In the genomic region with DNA sequence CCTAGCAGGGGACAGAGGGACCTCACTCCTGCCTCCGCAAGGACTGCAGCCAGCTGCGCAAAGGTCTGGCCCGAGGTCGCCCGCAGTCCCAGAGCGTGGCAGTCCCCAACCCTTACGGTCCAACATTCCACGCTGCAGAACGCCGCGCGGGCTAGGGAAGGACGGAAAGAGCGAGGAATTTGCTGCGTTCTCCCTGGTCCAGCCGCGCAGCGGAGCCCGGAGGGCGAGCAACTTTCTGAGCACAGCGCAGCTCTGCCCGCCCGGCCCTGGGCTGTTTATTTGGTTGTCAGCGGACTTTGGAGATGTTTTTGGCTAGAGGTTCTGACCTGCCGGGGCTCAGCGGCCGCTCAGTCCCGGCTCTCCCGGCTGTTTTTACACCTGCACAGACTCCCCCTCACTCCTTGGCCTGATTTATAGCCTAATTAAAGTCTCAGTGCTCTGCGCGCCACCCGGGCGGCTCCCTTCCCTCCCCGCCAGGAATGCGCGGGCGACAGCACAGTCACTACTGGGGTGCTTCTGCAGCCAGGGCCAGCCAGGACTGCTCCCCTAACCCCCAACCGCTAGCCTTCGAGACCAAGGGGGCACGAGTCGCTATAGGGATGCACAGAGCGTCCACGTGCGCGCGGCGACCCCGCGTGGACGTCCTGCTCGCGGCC, we compare ENCODE assay signal across 9 mouse cellular contexts. TPM values are rescaled to one million over a fixed set of nuclear protein-coding genes. Genes with fewer than 3 reads are reported as not detected.
DNase-seq lines count a peak whose midpoint lies in the region; ATAC-seq and TF ChIP-seq lines count a peak whose summit lies in the region.
"Had no signal": no experiment of that assay in that cellular context is flagged by ENCODE, and none has a peak within 500 bp of the region (broad histone marks: within the 10 kb centered on the region; RNA-seq: fewer than 3 reads in every experiment).

No protein-coding gene starts in this region.

- DNase-seq in lung, postnatal 4 days = no peak
- DNase-seq in forebrain, embryonic 10.5 days (ENCODE audit: extremely low spot score, low spot score) = peak; percentile 69
- no peak for DNase-seq in left cerebral cortex, postnatal 25 days (ENCODE audit: low spot score in 2 of 2)

- H3K36me3 ChIP-seq in lung, embryonic 15.5 days = no peaks in the 10 kb centered on the region
- H3K36me3 ChIP-seq in forebrain, embryonic 10.5 days (replicated peaks) = no peaks in the 10 kb centered on the region
- H3K36me3 ChIP-seq in kidney, embryonic 16.5 days (ENCODE audit: insufficient read depth, low read length) = no peaks in the 10 kb centered on the region
- H3K36me3 ChIP-seq in myocyte (ENCODE audit: control insufficient read depth, insufficient read depth) = no peaks in the 10 kb centered on the region

- peaks cover 91% of the 10 kb centered on the region for H3K27me3 ChIP-seq in lung, embryonic 15.5 days
- H3K27me3 ChIP-seq in forebrain, embryonic 10.5 days (ENCODE audit: poor library complexity, severe bottlenecking) = peaks cover 100% of the 10 kb centered on the region
- H3K27me3 ChIP-seq in kidney, embryonic 16.5 days (ENCODE audit: insufficient read depth, low read length) = peaks cover 70% of the 10 kb centered on the region
- H3K27me3 ChIP-seq in myocyte (ENCODE audit: control insufficient read depth, insufficient read depth, insufficient read length) = peaks cover 30% of the 10 kb centered on the region

- no peak for TF ChIP-seq POLR2A in myocyte (IDR thresholded peaks at IDR 0.05; ENCODE audit: insufficient read length, low read depth)

- H3K4me2 ChIP-seq in lung, embryonic 15.5 days = peak overlapping the region; percentile 47
- H3K4me2 ChIP-seq in kidney, embryonic 16.5 days (replicated peaks; ENCODE audit: low read depth, low read length) = peak overlapping the region; percentile 78
- peak overlapping the region; percentile 18 for H3K4me2 ChIP-seq in myocyte (ENCODE audit: low read depth)

- H3K4me1 ChIP-seq in lung, embryonic 15.5 days = peaks cover 16% of the 10 kb centered on the region
- peaks cover 39% of the 10 kb centered on the region for H3K4me1 ChIP-seq in forebrain, embryonic 10.5 days
- H3K4me1 ChIP-seq in kidney, embryonic 16.5 days (ENCODE audit: insufficient read depth, low read length) = peaks cover 23% of the 10 kb centered on the region

- no peaks in the 10 kb centered on the region for H3K79me2 ChIP-seq in myocyte (ENCODE audit: control insufficient read depth, insufficient read depth)

- H3ac ChIP-seq in myocyte (ENCODE audit: control insufficient read depth, insufficient read length) = no peak overlapping the region

- ATAC-seq in lung, embryonic 15.5 days (ENCODE audit: borderline replicate concordance, extremely low read depth, low FRiP score, low TSS enrichment) = 0 out of 2 replicates have a peak, but pooled peaks have one; percentile 42
- ATAC-seq in kidney, embryonic 16.5 days (ENCODE audit: low FRiP score, low TSS enrichment) = peak; percentile 92
- ATAC-seq in monocyte, adult 5-6 weeks (replicated peaks; ENCODE audit: insufficient number of reproducible peaks, low FRiP score, low TSS enrichment, poor library complexity, severe bottlenecking) = no peak
- no peak for ATAC-seq in inflammation-experienced regulatory T-cells, adult 6 months

- H3K9me3 ChIP-seq in lung, embryonic 15.5 days = no peaks in the 10 kb centered on the region
- no peaks in the 10 kb centered on the region for H3K9me3 ChIP-seq in forebrain, embryonic 10.5 days
- H3K9me3 ChIP-seq in kidney, embryonic 16.5 days (ENCODE audit: low read length) = no peaks in the 10 kb centered on the region

- peak overlapping the region; percentile 27 for H3K4me3 ChIP-seq in lung, embryonic 15.5 days
- peak overlapping the region; percentile 44 for H3K4me3 ChIP-seq in forebrain, embryonic 10.5 days
- peak overlapping the region; percentile 42 for H3K4me3 ChIP-seq in kidney, embryonic 16.5 days (ENCODE audit: low read length)
- H3K4me3 ChIP-seq in myocyte = no peak overlapping the region

- H3K9ac ChIP-seq in lung, embryonic 15.5 days = no peak overlapping the region
- peak overlapping the region; percentile 56 for H3K9ac ChIP-seq in kidney, embryonic 16.5 days (replicated peaks; ENCODE audit: low read length)

- intact Hi-C loops in left cerebral cortex, postnatal 25 days (cut with DNase I) = loop anchor here (5.0 kb wide), 1 partner anchor 136 kb away; no protein-coding TSS in a partner anchor

- under 1% methylated on average over 52 of the region's 52 CpGs for WGBS in lung, embryonic 15.5 days
- under 1% methylated on average over 52 of the region's 52 CpGs for WGBS in forebrain, embryonic 10.5 days
- under 1% methylated on average over 51 of the region's 52 CpGs for WGBS in kidney, embryonic 16.5 days

- H3K27ac ChIP-seq in lung, embryonic 15.5 days = no peak overlapping the region
- peak overlapping the region; percentile 80 for H3K27ac ChIP-seq in forebrain, embryonic 10.5 days
- peak overlapping the region; percentile 81 for H3K27ac ChIP-seq in kidney, embryonic 16.5 days (ENCODE audit: low read length)
- H3K27ac ChIP-seq: macrophage had no signal

TF ChIP-seq in myocyte, 11 proteins besides CTCF, POLR2A, EP300 and RAD21:
- TF ChIP-seq MAX (IDR thresholded peaks at IDR 0.05; ENCODE audit: low read depth) = no peak
- no peak for TF ChIP-seq MYOD1 (IDR thresholded peaks at IDR 0.05; ENCODE audit: control insufficient read depth in 1 of 3, insufficient read length in 2 of 3, low read depth in 2 of 3)
- no peak for TF ChIP-seq SRF (IDR thresholded peaks at IDR 0.05; ENCODE audit: control insufficient read depth, insufficient read length, low read depth)
- no peak for TF ChIP-seq MYOG (IDR thresholded peaks at IDR 0.05; ENCODE audit: control insufficient read depth in 1 of 3, insufficient read depth in 1 of 3, insufficient read length in 2 of 3, low read depth in 2 of 3)
- no peak for TF ChIP-seq USF1 (IDR thresholded peaks at IDR 0.05; ENCODE audit: low read depth)
- TF ChIP-seq TCF3 (IDR thresholded peaks at IDR 0.05; ENCODE audit: insufficient read length, low read depth) = no peak
- TF ChIP-seq CEBPB (IDR thresholded peaks at IDR 0.05; ENCODE audit: insufficient read depth, poor library complexity, severe bottlenecking) = no peak
- no peak for TF ChIP-seq E2F4 (IDR thresholded peaks at IDR 0.05; ENCODE audit: insufficient read depth)
- TF ChIP-seq REST (IDR thresholded peaks at IDR 0.05; ENCODE audit: insufficient read depth, insufficient read length) = no peak
- no peak for TF ChIP-seq POLR2AphosphoS2 (IDR thresholded peaks at IDR 0.05; ENCODE audit: insufficient read length, low read depth)
- TF ChIP-seq TCF12 (IDR thresholded peaks at IDR 0.05; ENCODE audit: insufficient read depth, poor library complexity, severe bottlenecking) = no peak

RNA-seq across cellular contexts. Expression of a gene that starts 11.9 kb away (rescaled TPM):
- 0.04 and 0.06 TPM in 2 replicates for polyA plus RNA-seq in lung, embryonic 15.5 days (2015; fragmentation: Nextera tagmentation; extraction: Ambion mirVana)
- polyA plus RNA-seq in forebrain, embryonic 10.5 days (2016; fragmentation: Nextera tagmentation; extraction: Ambion mirVana) = 2.9 and 3.1 TPM in 2 replicates
- polyA plus RNA-seq in kidney, embryonic 16.5 days (2015; fragmentation: Nextera tagmentation; extraction: Ambion mirVana) = 2.5 and 3.1 TPM in 2 replicates
- 0.37 TPM for polyA plus RNA-seq in myocyte (2012; fragmentation: generic; extraction: Trizol)
- not detected in 3 replicates for total RNA-seq in monocyte, adult 5-6 weeks (2017)
- not detected for polyA plus RNA-seq in inflammation-experienced regulatory T-cells, adult 6 months (2017; shearing (Covaris generic))
- total RNA-seq in left cerebral cortex, postnatal 25 days (2021) = 1 to 10 TPM in 1 of 2 experiments, under 1 TPM in 1; 0.92 to 1.6 TPM
- polyA plus RNA-seq: macrophage had no signal

RNA-seq across cellular contexts. Expression of a gene that starts 49.1 kb away (rescaled TPM):
- 652 and 689 TPM in 2 replicates for polyA plus RNA-seq in lung, embryonic 15.5 days (2015; fragmentation: Nextera tagmentation; extraction: Ambion mirVana)
- 756 and 758 TPM in 2 replicates for polyA plus RNA-seq in forebrain, embryonic 10.5 days (2016; fragmentation: Nextera tagmentation; extraction: Ambion mirVana)
- polyA plus RNA-seq in kidney, embryonic 16.5 days (2015; fragmentation: Nextera tagmentation; extraction: Ambion mirVana) = 603 and 613 TPM in 2 replicates
- 1,134 TPM for polyA plus RNA-seq in myocyte (2012; fragmentation: generic; extraction: Trizol)
- 890 to 909 TPM (median 904 TPM) in 3 replicates for total RNA-seq in monocyte, adult 5-6 weeks (2017)
- 100 to 1,000 TPM; 694 to 907 (median 874) TPM for polyA plus RNA-seq in inflammation-experienced regulatory T-cells, adult 6 months (2017; shearing (Covaris generic))
- total RNA-seq in left cerebral cortex, postnatal 25 days (2021) = 100 to 1,000 TPM; 173 TPM

Comparison
In these comparisons a context has a peak if more than half of its experiments do, and no peak if none do; other contexts are left out.
1. ATAC-seq: peak in lung, embryonic 15.5 days (single experiment) and kidney, embryonic 16.5 days (single experiment); none in monocyte, adult 5-6 weeks (single experiment) and inflammation-experienced regulatory T-cells, adult 6 months (single experiment).
2. H3K4me2 ChIP-seq: peak in every context shown above with its lines; median percentile 78 in kidney, embryonic 16.5 days; 47 in lung, embryonic 15.5 days; 18 in myocyte.